Mouse (Mus musculus): Measurements from ENCODE around the gene Llgl2.

Gene Llgl2

DNA sequence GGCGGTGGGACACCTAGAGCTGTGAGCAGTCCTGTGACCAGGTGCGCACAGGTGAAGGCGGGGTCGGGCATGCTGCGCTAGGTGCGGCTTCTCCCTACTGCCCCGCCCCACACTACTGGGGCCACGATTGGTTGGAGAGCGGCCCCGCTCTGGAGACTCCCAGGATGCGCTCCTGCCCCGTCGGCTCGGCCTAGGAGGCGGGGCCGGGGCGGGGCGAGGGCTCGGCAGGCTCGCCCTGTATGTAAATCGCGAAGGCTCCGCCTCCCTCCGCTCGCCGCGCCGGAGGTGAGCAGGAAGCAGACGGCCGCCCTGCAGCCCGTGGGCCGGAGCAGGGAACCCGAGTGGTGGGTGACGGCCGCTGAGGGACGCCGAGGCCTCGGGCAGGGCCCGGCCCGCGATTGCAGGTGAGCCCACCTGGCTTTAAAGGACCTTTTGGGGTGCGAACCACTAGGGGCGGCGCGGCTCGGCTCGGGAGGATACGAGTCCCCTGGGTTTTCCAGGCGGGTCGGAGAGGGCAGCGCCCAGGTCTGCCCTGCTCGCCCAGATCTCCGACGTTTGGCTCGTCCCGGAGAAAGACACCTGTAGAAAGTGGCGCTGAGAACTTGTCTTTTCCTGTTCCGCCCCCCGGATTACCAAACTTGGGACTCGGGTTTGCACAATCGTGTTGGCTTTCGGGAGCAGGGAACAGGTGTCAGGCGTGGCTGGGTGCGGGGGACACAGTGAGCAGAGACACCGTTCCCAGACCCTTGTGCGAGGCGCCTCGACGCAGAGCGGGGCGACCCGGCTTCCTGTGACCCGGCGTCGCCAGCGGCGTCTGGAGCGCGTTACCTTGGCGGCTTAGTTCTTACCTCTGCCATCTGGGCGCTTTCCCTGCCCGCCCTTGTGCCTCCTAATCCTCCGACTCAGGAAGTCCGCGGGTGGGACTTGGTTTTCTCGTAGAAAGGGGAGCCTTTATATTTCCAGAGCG lies at the start of gene Llgl2:
Gene Llgl2 (plus strand): TSS at position 276 of the 967 bp plus-strand sequence.
- peak; percentile 82 for DNase-seq (ENCODE audit: low spot score)

DNA sequence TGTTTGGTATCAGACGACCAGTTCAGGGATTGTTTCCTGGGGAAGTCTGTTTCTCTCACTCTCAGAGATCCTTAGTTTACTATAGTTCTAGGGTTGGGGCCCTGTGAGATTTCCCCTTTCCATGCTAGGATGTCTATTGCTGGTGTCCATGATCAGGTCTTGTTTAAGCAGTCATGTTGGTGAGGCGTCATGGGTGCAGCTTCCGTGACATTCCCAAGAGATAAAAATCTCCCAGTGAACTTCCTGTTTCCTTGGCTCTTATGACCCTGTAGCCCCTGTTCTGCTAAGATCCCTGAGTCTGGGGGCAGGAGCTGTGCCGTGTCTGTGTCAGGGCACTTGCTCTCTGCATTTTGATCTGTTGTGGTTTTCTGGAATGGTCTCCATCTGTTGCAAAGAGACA lies 49.2 kb upstream of the Llgl2 start:
- no peak for DNase-seq (ENCODE audit: low spot score)

DNA sequence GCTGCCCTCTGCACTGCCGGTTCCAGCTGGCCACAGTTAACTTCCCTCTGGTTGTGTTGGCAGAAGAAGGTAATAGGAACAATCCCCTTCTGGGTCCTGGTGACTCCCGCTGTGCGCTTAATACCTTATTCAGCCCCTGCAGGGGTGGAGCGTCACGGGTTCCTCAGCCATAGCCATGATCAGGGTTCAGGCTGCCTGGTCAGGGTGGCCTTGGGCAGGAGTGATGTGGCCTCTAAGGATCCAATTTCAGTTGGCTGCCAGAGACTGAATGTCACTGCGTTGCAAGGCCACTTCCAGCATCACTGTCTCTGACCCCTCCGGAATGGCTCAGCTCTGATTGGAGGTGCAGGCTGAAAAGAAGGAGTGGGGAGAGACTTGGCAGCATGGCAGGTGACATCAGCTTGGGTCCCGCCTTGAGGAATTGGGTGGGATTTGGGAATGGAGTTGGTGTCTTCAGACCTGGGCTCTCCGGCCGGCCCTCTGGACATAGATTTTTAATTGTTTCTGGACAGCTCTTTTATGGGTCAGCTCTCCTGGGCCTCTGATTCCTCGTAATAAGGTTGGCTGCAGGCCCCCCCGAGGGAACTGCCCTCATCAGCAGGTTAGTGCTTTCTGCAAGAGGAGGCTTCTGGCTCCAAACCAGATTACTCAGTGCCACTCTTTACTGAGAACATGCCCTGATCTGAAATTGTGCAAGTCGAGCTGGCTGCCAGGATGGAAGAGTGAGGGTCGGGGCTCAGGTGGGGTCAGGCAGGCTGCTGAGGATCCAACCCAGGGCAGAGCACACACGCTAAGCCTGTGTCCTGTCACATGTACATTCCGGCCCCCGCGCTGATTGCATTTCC lies 47.8 kb upstream of the Llgl2 start:
- peak; percentile 0 for DNase-seq (ENCODE audit: low spot score)

DNA sequence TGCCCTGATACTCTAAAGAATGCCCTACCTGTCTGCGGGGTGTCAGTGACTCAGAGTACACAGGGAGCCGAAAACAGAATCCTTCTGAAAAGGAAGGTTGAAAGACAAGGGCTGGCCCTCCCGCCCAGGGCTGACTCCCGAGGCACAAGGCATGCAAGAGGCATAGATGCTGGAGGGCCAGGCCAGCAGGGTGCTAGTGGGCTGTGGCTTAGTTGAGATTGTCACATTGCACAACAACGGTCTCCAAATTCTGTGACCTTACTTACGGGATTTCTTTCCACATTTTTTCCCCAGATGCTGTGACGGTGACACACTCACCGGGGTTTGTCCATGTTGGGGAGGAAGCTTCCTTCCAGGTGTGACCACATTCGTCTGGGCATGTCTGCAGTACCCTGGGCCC lies 46.9 kb upstream of the Llgl2 start:
- DNase-seq (ENCODE audit: low spot score), result no peak

DNA sequence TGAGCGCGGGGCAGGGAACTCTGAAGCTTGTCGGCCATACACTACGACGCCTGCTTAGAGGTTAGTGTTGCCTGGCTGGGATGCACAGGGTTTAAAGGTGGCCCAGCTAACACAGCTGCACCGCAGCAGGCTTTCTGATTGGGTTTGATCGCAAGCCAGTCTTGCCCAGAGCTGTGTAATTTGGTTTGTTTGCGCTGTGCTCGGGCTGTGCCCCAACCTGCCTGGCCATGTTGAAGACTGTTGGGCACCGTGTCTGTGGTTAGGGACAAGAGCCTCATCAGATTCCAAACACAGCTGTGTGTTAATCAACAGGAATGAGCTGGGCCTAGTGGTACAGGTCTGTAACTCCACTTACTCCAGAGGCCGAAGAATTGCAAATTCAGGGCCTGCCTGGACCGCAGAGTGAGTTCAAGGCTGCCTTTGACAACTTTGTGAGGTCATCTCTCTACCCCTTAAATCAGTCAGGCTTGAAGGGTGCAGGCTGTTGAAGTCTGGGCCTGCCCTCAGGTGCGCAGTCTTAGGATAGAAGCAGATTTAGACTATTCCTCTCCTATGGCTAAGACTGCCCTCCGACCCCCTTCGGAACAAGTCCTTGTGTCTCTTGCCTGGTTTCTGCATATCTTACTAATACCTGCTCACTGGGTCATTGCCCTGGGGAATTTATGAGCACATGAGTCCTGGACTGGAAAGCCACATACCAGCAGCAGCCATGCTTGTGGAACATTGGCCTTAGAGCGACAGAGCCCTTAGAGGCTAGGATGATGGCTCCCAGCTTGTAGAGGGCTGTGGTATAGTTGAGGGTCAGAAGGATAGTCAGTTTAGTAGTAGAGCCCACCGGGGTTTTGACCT lies 46.1 kb upstream of the Llgl2 start:
- DNase-seq (ENCODE audit: low spot score), result peak; percentile 0

DNA sequence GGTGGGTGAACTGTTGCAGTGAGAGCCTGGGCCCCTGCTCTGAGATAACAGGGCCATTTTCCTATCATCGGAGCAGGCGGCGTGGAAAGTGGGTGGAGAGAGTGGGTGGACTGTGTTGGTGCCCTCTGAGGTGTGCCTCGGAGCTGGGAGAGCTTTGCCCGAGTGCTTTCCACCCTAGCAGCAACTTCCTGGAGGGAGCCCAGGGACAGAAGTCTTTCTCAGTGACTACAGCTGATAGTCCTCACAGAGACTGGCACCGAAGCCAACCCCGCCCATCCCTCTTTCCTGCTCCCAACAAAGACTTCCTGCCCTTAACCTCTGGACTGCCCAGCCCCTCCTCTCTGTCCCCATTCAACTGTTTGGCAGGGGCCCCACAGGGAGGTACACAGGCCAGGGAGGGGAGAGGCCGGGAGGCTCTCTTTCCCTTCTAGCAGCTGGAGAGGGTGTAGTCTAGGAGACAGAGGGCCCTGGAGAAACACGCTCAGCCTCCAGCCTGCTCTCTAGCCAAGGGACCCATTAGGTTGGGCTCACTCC lies 44.7 kb upstream of the Llgl2 start:
- peak; percentile 33 for DNase-seq (ENCODE audit: low spot score)

DNA sequence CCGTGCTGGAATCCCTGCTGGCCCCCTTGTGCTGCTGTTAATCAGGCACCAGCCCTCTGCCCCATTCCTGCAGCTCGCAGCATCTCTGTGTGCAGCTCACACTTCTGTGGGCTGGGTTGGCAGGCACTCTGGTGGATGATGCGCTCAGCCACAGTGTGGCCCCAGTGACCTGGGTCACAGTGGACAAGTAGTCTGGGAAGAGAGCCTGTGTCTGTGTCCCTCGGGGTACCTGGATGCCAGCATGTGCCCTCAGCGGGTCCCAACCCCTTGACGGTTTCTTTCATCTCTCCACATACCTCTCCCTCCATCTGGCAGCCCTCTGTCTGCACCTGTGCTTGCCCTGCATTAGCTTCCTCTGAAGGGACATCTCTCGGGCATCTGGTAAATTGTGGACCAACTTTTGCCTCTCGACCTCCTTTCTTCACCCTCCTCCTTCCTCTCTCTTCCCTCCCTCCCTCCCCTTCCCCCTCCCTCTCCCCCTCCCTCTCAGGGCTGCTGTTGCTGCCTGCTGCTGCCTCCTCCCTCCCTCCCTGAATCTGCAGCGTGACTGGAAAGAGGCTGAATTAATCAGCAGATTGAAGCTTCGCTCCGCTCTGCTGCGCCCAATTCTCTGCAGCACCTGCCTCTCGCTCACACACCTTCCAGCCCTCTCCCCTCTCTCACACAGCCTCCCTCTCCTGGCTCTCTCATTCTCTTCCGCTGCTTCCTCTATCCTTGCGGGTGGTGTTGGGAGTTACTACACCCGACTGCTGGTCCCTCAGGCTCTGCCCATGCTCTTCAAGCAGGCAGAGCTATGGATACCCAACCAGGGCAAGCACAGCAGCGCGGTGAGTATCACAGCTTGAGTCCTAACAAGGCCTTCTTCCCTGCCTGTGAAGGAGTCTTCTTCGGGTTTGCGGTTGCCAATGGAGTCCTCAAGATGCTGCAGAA lies 43.4 kb upstream of the Llgl2 start:
- DNase-seq (ENCODE audit: low spot score), result no peak

DNA sequence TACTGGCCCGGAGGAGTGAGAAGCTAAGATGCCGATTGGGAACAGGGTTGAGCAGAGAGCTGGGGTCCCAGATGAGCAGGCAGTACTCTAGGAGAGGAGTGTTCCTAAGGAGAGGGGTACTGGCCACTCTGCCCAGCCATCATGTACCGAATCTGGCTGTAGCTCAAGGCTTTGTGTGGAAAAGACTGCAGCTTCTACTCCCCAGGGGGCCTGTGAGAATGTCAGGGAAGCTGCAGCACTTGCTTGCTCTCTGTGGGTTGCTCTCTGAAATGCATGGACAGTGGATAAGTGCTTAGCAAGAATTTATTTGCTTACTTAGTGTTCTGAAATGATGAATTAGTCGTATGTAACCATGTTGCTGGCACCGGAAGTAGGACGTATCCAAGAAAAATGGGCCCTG lies 37.4 kb upstream of the Llgl2 start:
- DNase-seq (ENCODE audit: low spot score), result no peak

DNA sequence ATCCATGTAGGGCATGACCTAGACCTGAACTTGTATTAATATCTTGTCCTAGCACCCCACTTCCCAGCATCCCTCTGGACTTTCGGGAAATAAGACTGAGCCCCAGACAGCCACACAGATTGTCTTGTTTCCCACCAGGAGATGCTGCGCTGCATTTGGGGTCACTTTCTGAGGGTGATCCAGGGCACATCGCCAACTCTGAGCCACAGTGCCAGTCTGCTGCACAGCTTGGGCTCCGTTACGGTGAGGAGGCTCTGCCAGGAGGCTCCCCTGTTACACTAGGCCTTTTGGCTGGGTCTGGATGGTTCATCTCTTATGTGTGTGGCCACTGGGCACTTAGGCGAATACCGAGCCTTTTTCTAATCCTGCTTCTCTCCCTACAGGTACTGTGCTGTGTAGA lies 34.1 kb upstream of the Llgl2 start:
- no peak for DNase-seq (ENCODE audit: low spot score)

DNA sequence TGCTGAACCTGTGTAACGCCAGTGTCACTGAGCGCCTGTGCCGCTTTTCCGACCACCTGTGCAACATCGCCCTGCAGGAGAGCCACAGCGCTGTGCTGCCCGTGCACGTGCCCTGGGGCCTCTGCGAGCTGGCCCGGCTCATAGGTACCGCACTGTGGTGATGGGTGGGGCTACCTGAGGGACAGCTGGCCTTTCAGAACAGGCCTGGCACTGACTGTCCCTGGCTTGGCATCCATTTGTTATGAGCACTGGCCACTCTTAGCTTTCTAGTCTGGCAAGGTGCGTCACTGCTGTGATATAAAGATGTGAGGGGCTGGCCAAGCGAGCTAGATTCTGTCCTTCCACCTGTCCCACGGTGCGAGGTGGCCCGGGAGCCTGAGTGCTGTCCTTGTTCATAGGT lies 31.9 kb upstream of the Llgl2 start:
- DNase-seq (ENCODE audit: low spot score), result no peak

DNA sequence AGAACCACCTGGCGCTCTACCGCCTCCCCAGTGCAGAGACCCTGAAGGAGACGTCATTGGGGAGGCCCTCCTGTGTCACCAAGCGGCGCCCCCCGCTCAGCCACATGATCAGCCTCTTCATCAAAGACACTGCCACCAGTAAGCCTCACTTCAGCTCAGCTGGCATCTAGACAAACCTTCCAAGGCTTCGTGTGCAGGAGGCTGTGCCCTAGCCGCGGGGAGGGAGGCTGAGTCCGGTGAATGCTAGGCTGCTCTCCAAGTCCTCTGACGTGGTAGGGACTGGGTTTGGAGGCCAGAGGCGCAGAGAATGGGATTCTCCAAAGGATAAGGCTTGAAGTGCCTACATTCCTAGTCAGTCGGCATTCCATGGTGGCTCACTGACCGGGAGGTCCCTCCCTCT lies 31.5 kb upstream of the Llgl2 start:
- DNase-seq (ENCODE audit: low spot score), result no peak

DNA sequence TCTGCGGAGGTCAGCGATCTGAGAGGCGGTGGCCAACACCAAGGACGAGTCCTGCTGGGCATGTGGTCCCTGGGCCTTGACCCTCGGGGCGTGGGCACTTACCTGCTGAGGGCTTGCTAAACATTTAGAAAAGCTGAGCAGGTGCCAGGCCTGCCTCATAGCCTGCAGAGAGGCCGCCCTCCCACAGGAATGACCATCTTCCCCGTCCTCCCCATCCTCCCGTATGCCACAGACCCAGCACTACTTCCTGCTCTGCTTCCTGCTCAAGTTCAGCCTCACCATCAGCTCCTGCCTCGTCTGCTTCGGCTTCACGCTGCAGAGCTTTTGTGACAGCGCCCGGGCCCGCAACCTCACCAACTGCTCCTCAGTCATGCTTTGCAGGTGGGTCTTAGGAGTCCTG lies 27.0 kb upstream of the Llgl2 start:
- DNase-seq (ENCODE audit: low spot score), result no peak

DNA sequence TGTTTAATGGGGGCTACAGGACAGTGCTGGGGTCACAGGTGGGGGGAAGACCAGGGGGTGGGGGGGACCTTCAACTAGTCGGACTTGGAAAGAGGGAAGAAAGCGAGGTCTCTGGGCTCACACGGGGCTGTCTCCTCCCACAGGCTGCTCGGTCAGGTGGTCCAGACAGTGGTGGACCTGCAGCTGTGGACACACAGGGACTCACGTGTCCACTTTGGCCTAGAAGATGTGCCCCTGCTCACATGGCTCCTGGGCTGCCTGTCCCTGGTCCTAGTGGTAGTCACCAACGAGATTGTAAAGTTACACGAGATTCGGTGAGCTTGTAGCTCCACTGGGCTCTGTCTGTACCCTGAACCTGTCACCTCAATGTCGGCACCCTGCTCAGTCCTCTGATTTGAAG lies 26.2 kb upstream of the Llgl2 start:
- no peak for DNase-seq (ENCODE audit: low spot score)

DNA sequence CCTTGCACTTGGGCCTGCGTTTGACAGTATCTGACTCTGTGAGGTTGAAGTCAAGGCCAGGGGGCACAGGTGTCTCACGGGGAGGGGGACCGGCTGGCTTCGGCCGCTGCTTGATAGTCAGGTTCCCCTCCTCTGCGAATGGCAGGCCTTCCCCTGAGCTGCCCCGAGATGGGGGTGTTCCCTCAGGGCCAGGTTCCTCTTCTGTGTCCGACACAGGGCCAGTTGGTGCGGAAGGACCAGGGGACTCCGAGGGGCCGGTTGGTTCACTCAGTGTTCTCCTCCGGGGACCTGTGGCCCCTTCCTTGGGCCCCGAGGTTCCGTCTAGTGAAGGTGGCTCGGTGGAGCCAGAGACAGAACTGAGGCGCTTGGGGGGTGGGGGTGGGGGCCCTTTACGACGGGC lies 22.9 kb upstream of the Llgl2 start:
- no peak for DNase-seq (ENCODE audit: low spot score)

DNA sequence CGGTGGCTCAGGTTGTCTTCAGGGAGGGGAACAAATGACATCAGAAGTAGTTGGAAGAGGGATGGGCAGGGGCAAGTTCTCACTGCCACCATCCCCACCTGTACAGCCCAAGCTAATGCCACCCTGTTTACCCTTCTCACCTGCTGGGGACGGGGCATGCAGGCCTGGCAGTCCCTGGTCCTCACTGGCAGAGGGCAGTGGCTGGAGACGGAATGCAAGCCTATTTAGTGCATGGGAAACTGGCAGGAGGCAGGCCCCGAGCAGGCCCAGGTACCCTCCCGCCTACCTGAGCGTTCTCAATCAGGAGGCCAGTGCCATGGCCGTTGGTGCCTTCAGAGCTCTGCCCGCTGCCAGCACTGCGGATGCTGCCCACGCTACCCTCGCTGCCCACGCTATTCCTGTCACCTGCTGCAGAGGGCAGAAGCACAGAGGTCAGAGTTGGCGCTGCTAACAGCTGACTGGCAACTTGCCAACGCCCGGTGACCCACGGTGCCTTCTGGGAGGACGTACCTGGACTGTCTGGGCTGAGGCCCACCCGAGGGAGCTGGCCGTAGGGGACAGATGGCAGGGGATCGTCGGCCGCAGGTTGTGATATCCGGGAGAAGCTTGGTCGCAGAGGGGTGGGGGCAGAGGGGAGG lies 20.7 kb upstream of the Llgl2 start:
- DNase-seq (ENCODE audit: low spot score), result no peak

DNA sequence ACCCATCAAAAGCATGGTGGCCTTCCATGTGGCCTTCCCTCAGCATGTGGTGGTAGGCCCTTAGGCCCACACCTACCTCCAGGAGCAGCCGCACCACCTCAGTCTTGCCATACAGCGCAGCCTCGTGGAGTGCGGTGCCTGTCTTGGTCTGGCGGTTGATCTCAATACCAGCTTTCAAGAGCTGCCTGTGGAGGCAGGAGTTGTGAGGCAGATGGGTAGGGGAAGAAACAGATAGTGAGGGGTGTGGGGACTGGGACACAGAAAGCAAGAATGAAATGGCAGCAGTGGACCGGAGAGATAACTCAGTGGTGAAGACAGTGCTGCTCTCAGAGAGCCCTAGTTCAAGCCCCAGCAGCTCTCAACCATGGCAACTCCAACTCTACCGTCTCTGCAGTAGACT lies 18.8 kb upstream of the Llgl2 start:
- DNase-seq (ENCODE audit: low spot score), result no peak

DNA sequence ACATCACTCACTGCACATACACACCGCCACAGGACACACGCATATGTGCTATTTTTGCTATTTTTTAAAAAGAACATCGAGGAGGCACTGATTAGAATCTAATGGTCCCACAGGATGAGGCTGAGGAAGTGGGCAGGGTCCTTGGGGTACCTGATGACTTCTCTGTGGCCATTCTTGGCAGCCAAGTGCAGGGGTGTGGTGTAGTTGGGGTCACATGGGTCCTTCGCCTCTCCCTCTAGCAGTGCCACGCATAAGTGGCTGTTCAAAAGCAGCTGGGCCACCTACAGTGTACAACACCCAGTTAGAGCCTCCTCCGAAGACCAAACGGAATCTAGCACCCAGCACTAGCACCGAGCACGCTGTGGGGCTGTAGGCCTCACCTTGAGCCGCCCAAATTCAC lies 17.7 kb upstream of the Llgl2 start:
- DNase-seq (ENCODE audit: low spot score), result no peak

DNA sequence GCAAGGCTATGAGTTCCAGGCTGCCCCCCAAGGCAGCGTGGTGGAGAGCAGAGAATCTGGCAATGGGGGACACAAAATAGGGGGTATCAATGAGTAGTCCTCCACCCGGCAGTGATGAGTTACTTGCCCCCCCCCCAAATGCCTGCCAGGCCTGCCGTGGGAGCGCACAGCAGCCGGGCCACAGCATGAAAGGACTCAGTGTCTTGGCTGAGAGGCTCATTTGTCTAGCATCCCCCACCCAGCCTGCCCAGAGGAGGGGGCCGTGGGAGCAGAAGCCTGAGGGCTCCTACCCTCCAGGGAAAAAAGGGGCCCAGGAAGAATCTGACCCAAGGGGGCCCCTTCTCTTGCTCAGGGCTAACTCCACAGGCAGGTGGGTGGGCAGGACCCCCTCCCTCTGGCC lies 16.5 kb upstream of the Llgl2 start:
- DNase-seq (ENCODE audit: low spot score), result no peak

DNA sequence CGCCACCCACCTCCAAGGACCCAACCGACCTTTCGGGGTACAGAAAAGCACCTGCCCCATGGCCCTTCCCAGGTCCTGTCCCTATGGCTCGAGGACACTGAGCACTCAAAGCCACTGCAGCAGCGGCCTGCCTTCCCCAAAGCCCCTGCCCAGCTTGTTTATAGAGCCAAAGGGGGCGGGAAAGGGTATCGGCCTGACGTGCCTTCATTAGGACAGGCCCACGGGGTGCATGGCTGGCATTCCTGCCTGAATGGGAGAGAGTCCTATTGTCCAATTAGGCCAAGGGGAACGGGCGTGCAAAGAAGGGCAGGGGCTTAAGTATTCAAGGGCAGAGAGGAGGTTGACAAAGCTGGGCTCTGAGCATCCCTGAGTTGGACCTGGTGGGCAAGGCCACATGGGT lies 15.9 kb upstream of the Llgl2 start:
- no peak for DNase-seq (ENCODE audit: low spot score)

DNA sequence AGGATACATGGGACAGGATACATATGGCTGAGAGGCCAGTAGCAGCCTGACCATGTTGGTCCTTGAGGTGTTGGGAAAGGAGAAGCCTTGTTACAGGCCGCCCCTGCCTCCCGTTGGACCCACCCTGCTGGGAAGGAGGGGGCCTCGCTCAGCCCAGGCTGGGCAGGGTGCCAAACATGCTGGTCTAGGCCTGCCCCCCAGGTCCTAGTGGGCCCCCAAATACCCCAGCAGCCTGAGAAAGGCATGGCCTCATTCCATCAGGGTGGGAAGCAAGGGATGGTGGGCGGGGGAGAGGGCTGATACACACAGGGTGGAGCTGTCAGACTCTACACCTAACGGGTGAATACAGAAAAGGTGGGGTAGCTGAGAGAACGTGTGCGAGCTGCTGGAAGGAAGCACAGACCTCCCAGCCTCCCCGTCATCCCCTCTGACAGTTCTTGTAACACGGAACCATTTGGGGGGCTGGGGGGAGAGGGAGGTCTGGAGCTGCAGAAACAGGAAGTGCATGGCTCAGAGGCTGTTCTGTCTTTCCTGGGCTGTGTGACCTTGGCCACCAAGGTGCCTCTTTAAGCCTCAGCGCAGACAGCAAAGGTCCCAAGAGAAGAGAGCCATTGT lies 15.0 kb upstream of the Llgl2 start:
- DNase-seq (ENCODE audit: low spot score), result no peak
